Mouse (Mus musculus) urinary bladder, adult 2 months (tissue): ENCODE measurements around the gene Dscaml1. TPM values are rescaled to one million over a fixed set of nuclear protein-coding genes. Genes with fewer than 3 reads are reported as not detected.
"Not testable (repeated sequence)": the region's sequence is repeated elsewhere in the genome, so short reads cannot be mapped to it uniquely, and the experiment has no call there.

Experiments
- DNase-seq: peaks from one replicate; pipeline ENCODE4 v3.0.0; 2022; ENCODE audit warnings: low spot score
- polyA plus RNA-seq: library from polyadenylated mRNA; depleted of rRNA; stranded (reverse); fragments of >200 nt; gene quantifications from 2 replicates; pipeline ENCODE4 v1.2.3, GENCODE M21; 2012; rRNA removed

The Dscaml1 gene
- polyA plus RNA-seq, 1 experiment = 0.07 TPM

DNA sequence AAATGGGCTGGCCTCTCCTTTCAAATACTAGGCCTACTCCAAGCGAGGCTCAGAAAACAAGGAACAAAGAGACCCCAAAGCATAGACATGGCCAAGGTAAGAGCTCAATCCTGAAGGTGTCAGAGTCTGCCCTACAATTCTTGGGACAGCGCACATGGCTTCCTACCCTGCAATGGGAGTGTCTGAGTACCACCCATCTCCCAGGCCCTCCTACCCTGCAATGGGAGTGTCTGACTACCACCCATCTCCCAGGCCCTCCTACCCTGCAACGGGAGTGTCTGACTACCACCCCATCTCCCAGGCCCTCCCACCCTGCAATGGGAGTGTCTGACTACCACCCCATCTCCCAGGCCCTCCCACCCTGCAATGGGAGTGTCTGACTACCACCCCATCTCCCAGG, 349.7 kb downstream of the Dscaml1 start:
- DNase-seq = not testable (repeated sequence)

GRCm38 (mm10) chr9:45779201-45779600, 352.8 kb downstream of the Dscaml1 start:
- no peak for DNase-seq

DNA sequence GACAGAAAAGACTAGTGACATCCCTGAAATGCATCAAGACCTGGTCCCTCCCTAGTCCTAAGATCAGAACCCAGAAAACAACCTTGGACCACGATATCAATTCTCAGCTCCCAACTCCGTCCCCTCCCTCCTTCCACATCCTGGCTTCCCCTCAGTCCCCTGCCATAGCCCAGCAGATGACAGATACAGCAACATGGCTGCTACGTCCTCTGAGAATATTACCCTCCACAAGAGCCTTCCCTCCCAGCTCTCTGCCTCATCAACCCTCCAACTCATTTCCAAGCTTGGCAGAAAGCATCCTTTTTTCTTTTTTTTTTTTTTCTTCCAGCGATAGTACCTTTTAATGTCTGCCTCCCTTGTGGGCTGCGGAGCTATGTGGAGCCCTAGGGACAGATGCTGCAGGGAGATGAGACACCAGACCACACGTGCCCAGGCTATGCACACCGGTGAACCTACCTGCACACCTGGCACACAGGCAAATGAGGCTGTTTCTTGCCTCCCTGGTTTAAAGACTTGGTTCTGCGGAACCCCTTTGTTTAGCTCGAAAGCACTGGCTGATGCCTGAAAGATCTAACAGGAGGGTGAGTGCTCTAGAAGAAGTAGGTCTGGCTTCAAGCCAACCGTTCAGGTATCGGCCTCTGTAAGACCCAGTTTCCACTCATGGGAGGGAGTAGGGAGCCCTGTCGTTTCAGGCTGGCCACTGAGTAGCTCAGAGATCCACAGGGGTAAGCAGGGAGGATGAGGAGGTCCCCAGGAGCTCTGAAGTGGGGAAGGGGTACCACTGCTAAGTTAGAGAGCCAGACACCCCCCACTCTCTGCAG, 357.0 kb downstream of the Dscaml1 start:
- DNase-seq = no peak

DNA sequence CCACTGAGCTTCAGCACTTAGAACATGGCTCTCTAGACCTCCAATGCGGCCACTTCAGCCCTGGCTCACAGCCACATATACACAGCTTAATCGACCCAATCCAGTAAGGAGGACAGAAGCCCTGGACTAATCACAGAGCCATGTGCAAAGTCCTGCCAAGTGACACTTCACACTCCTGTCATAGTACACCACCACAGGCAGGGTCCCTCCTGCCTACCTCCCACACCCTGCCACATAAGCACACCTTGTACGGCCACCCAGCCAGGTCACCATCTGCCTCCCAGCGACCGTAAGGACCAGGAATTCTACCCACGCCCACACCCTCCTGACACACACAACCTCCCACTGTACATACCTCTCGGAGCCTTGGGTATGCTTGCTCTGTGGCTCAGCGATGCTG, 360.6 kb downstream of the Dscaml1 start:
- no peak for DNase-seq

- DNase-seq = no peak
These were observed 361.1 kb downstream of the Dscaml1 start for GRCm38 (mm10) chr9:45787547-45787946.

DNA sequence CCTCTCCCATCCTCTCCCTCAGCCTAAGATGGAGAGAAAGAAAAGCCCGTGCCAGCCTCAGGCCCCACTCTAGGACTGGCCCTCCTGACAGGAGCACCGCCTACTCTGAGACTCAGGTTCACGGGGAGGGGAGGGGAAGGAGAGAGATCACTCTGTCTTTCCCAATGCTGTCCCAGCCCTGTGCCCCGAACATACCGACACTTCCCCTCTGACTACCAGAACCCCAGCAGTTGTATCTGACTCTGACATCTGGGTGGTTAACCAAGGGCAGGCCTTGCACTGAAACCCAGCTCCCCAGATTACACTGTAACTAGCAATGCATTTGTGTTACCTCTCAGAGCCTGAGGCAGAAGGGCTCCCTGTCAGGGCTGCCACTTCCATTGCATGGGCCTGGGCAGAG, 362.0 kb downstream of the Dscaml1 start:
- DNase-seq = no peak

GRCm38 (mm10) chr9:45791456-45792142, 365.2 kb downstream of the Dscaml1 start:
- no peak for DNase-seq

DNA sequence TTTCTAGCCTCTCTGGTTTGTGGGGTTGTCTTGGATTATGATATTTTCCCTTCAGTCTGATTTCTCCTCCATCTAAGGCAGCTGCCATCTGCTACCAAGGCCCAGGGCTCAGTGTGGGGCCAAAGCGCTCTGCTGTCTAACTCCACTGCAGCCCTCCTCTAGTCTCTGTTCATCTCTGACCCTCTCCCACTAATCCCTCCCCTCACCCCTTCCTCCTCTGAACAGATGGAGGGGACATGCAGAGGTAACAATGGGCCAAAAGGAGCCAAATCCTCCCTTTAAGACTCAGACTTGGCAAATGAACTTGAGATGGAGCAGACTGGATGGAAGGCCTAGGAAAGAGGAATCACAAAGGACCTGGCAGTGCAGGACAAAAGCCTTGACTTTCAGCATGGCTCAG, 365.8 kb downstream of the Dscaml1 start:
- DNase-seq = no peak

DNA sequence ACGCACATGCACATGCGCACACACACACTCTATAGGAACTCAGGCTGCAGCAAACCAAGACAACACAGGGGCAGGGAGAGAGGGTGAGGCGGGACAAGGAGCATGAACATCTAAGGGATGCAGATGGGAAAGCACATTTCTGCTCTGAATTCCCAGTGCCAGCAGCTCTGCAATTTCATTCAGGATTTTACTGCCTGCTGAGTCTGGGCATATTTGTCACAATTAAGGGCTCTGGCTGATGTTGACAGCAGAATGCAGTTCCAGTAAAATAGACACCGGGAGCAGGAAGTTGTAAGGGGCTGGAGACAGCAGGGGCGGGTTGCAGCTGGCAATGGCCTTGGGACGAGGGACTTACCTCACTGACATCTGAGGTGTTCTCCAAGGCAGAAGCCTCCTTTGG, 367.3 kb downstream of the Dscaml1 start:
- no peak for DNase-seq

GRCm38 (mm10) chr9:45795722-45796121, 369.3 kb downstream of the Dscaml1 start:
- DNase-seq = no peak

DNA sequence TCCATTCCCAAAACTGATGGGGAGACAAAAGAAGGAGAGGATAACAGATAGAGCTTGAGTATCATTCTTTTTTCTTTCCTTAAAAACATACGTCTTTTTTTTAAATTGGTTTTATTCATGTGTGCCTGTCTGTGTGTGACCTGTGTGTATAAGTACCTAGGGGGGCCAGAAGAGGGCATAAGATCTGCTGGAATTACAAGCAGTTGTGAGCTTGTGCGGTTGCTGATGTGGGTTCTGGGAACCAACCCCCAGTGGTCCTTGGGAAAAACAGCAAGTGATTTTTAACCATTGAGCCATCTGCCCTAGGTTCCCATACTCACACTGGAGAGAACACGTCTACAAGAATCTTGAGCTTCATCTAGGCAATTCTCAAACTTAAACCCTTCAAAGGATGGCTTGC, 370.8 kb downstream of the Dscaml1 start:
- DNase-seq = no peak

- no peak for DNase-seq
These were observed 372.2 kb downstream of the Dscaml1 start for GRCm38 (mm10) chr9:45798467-45799164.

- no peak for DNase-seq
These were observed 373.0 kb downstream of the Dscaml1 start for GRCm38 (mm10) chr9:45799402-45799801.

Other genes with a start within 250 kb of the Dscaml1 start
- 0.06 TPM in 2 replicates for gene BC049352, start 244.6 kb upstream of the Dscaml1 start, polyA plus RNA-seq
- gene Tmprss4, start 222.5 kb upstream of the Dscaml1 start, polyA plus RNA-seq = 5.6 and 5.9 TPM in 2 replicates
- 5.1 and 5.3 TPM in 2 replicates for gene Il10ra, start 157.5 kb upstream of the Dscaml1 start, polyA plus RNA-seq
- 35.2 and 36.0 TPM in 2 replicates for gene Tmprss13, start 107.5 kb upstream of the Dscaml1 start, polyA plus RNA-seq
- 36.8 and 40.3 TPM in 2 replicates for gene Fxyd6, start 56.4 kb upstream of the Dscaml1 start, polyA plus RNA-seq
- 10.5 and 16.5 TPM in 2 replicates for gene Fxyd2, start 27.0 kb upstream of the Dscaml1 start, polyA plus RNA-seq